Mouse (Mus musculus): ENCODE data around the gene Tdrd5.

GRCm38 (mm10) chr1:156302911-156303749, at the start of gene Tdrd5:
- no peak for TF ChIP-seq MXI1 (IDR thresholded peaks at IDR 0.05; ENCODE audit: low read depth, low read length)
- TF ChIP-seq E2F4 (IDR thresholded peaks at IDR 0.05; ENCODE audit: insufficient replicate concordance, low read depth, low read length), result no peak
- TF ChIP-seq CTCF (conservative IDR thresholded peaks at IDR 0.05 in 1 of 2, IDR thresholded peaks at IDR 0.05 in 1 of 2; ENCODE audit: low read depth in 2 of 2, low read length in 2 of 2), result no peak
- no peak for TF ChIP-seq USF2 (conservative IDR thresholded peaks at IDR 0.05; ENCODE audit: low read depth, low read length)

Data from CH12.LX (cell line).